Mouse (Mus musculus) small intestine, adult 2 months (tissue): ENCODE measurements around the gene Fancc. TPM values are rescaled to one million over a fixed set of nuclear protein-coding genes. Genes with fewer than 3 reads are reported as not detected.
A peak's percentile ranks its signal among the peaks of the same experiment; 100 is the strongest.

ENCODE experiments used
- H3K27ac ChIP-seq: fragments of 200-500 bp; 2 replicates; pipeline ENCODE4 v1.5.1; 2012; ENCODE audit warnings: low read depth, low read length, control low read depth, inconsistent platforms; ENCODE audit not compliant: insufficient read depth
- H3K27me3 ChIP-seq: fragments of 200-500 bp; 2 replicates; pipeline ENCODE4 v1.6.1; 2012; ENCODE audit warnings: mild to moderate bottlenecking, moderate library complexity, low read length, inconsistent platforms; ENCODE audit not compliant: control insufficient read depth, insufficient read depth
- H3K36me3 ChIP-seq: fragments of 200-500 bp; 2 replicates; pipeline ENCODE4 v1.6.1; 2012; ENCODE audit warnings: mild to moderate bottlenecking, low read length, control low read depth, inconsistent platforms; ENCODE audit not compliant: control insufficient read depth, insufficient read depth
- H3K4me1 ChIP-seq: fragments of 200-500 bp; 2 replicates; pipeline ENCODE4 v1.6.1; 2012; ENCODE audit warnings: low read length, inconsistent platforms, mixed read lengths; ENCODE audit not compliant: control insufficient read depth, insufficient read depth, insufficient read length
- H3K4me3 ChIP-seq: fragments of 200-500 bp; 2 replicates; pipeline ENCODE4 v1.5.1; 2012; ENCODE audit warnings: low read depth, mild to moderate bottlenecking, control low read depth, inconsistent platforms, low read length, moderate library complexity
- CTCF ChIP-seq: fragments of 200-500 bp; IDR thresholded peaks from 2 replicates; pipeline ENCODE4 v1.5.1; 2012; ENCODE audit warnings: low read depth, mild to moderate bottlenecking, control low read depth, inconsistent platforms, low read length, moderate library complexity, mixed read lengths; ENCODE audit not compliant: insufficient replicate concordance, insufficient read length; ENCODE audit errors: extremely low read depth
- POLR2A ChIP-seq: fragments of 200-500 bp; IDR thresholded peaks from 2 replicates; pipeline ENCODE4 v1.6.1; 2012; ENCODE audit warnings: low read depth, mild to moderate bottlenecking, control low read depth, inconsistent platforms, low read length, moderate library complexity
- WGBS: fragments of 180-500 bp; shearing (Covaris S2); methylation state at CpG from one replicate; pipeline ENCODE4 v1.1.7; 2018; 5-methylcytosine and 5-hydroxymethylcytosine counted together
- polyA plus RNA-seq: library from polyadenylated mRNA; depleted of rRNA; stranded (reverse); fragments of >200 nt; gene quantifications from 2 replicates; pipeline ENCODE4 v1.2.3, GENCODE M21; 2012

The Fancc gene
- polyA plus RNA-seq, 1 experiment: 3.9 TPM

DNA sequence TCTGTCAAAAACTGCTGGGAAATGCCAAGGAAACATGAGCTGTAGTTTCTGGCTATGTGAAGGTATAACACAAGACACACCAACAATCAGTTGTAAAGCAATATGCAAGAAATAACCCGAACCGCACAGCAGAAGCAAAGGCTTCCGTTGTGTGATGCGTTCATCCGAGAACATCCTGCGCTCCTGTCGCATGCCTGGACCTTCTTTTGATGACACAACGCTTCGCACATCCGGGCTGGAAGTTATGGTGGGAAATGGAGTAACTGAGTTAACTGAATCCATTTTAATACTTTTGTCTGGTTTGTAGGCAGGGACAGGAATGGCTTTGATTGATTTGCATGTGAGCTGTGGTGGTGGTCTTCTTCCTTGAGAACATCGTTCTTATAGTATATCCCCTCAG, 249.4 kb downstream of the Fancc start:
- 85% methylated on average over 11 of the region's 11 CpGs for WGBS
- TF ChIP-seq CTCF: no peak
- TF ChIP-seq POLR2A: no peak
- no peak overlapping the region for H3K4me3 ChIP-seq
- H3K27me3 ChIP-seq: no peaks in the 10 kb centered on the region
- H3K27ac ChIP-seq: no peak overlapping the region
- H3K36me3 ChIP-seq: peaks cover 4% of the 10 kb centered on the region; the same call in 1 of the 2 replicates
- peaks cover 25% of the 10 kb centered on the region for H3K4me1 ChIP-seq

GRCm38 (mm10) chr13:63247041-63247440, 250.0 kb downstream of the Fancc start:
- WGBS: 56% methylated on average over 7 of the region's 7 CpGs
- TF ChIP-seq CTCF (no peak), POLR2A (no peak)
- Histone ChIP-seq H3K36me3 (peaks cover 4% of the 10 kb centered on the region; the same call in 1 of the 2 replicates), H3K27ac (no peak overlapping the region), H3K4me3 (no peak overlapping the region), H3K4me1 (peaks cover 28% of the 10 kb centered on the region), H3K27me3 (no peaks in the 10 kb centered on the region)

- Histone ChIP-seq H3K27ac (peak overlapping the region; percentile 67), H3K36me3 (peaks cover 4% of the 10 kb centered on the region; the same call in 1 of the 2 replicates), H3K27me3 (no peaks in the 10 kb centered on the region), H3K4me3 (no peak overlapping the region), H3K4me1 (peaks cover 33% of the 10 kb centered on the region)
- 17% methylated on average over 12 of the region's 12 CpGs for WGBS
- TF ChIP-seq POLR2A (no peak), CTCF (no peak)
Observed at GRCm38 (mm10) chr13:63246332-63246940, 250.6 kb downstream of the Fancc start.

DNA sequence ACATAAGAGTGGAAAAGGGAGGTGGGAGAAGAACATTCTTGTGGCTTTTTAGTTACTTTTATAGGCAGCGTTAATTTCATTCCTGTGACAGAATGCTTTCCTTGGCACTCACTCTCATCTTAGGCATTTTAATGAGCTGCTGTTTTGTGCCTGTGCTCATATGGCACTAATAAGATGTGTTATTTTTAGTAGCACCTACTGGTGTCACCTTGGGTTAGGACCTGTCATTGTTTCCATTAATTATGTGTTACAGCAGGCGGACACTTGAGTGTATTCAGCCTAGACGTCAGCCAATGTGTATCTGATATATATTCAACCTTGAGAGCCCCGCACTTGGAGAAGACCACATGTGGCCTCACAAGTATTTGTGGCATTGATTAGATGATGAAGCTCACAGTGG, 251.3 kb downstream of the Fancc start:
- peaks cover 4% of the 10 kb centered on the region; the same call in 1 of the 2 replicates for H3K36me3 ChIP-seq
- WGBS: 49% methylated on average over 4 of the region's 4 CpGs

GRCm38 (mm10) chr13:63245218-63245617, 251.9 kb downstream of the Fancc start:
- H3K4me3 ChIP-seq: peak overlapping the region; percentile 18; the same call in 1 of the 2 replicates
- TF ChIP-seq CTCF (no peak), POLR2A (no peak)
- WGBS: 41% methylated on average over 9 of the region's 9 CpGs

More for the DNA sequence above, 251.3 kb downstream of the Fancc start:
- Histone ChIP-seq H3K4me3 (no peak overlapping the region), H3K27ac (no peak overlapping the region), H3K27me3 (no peaks in the 10 kb centered on the region), H3K4me1 (peaks cover 32% of the 10 kb centered on the region)
- no peak for TF ChIP-seq POLR2A
- no peak for TF ChIP-seq CTCF

GRCm38 (mm10) chr13:63244425-63244824, 252.7 kb downstream of the Fancc start:
- Histone ChIP-seq H3K27ac (no peak overlapping the region; the same call in 1 of the 2 replicates), H3K36me3 (peaks cover 4% of the 10 kb centered on the region; the same call in 1 of the 2 replicates), H3K4me3 (no peak overlapping the region), H3K4me1 (peaks cover 34% of the 10 kb centered on the region), H3K27me3 (no peaks in the 10 kb centered on the region)
- WGBS: 42% methylated on average over 3 of the region's 3 CpGs
- TF ChIP-seq POLR2A (no peak), CTCF (no peak)

More at GRCm38 (mm10) chr13:63245218-63245617, 251.9 kb downstream of the Fancc start:
- Histone ChIP-seq H3K4me1 (peaks cover 32% of the 10 kb centered on the region), H3K36me3 (peaks cover 4% of the 10 kb centered on the region; the same call in 1 of the 2 replicates), H3K27ac (0 out of 2 replicates have a peak overlapping the region, but pooled peaks have one; percentile 34), H3K27me3 (no peaks in the 10 kb centered on the region)

DNA sequence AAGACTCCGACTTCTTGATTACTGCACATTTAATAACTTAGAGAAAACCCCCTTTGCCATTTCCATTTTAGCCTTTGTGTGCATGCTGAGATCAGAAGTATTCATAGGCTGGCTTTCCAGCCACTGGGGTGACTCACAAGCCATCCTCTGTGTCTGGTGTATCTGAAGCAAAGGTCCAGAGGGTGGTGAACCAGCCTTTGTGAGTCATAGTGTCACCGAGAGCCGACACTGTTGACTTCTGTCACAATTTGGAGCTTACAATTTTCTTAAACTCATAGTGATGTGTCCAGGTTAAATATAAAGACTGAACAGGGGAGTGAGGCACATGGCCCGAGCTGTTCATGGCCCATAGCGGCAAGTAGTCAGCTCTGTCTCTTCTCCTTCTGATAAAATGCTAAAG, 253.5 kb downstream of the Fancc start:
- peak overlapping the region; percentile 60 for H3K27ac ChIP-seq
- peaks cover 32% of the 10 kb centered on the region for H3K4me1 ChIP-seq
- TF ChIP-seq POLR2A (no peak), CTCF (no peak)
- no peaks in the 10 kb centered on the region for H3K27me3 ChIP-seq
- peaks cover 4% of the 10 kb centered on the region; the same call in 1 of the 2 replicates for H3K36me3 ChIP-seq
- no peak overlapping the region for H3K4me3 ChIP-seq
- WGBS: 27% methylated on average over 5 of the region's 5 CpGs
